Mouse (Mus musculus) liver, adult 2 months (tissue): ENCODE data around the gene Lrba. TPM values are rescaled to one million over a fixed set of nuclear protein-coding genes. Genes with fewer than 3 reads are reported as not detected.

Experiments
- DNase-seq: peaks from one replicate; pipeline ENCODE4 v3.0.0-alpha.2; 2011; ENCODE audit warnings: low read depth, low spot score; ENCODE audit errors: extremely low read depth
- H3K27ac ChIP-seq: fragments of 200-500 bp; replicated peaks from 2 replicates; pipeline ENCODE4 v1.5.1; 2012; ENCODE audit warnings: low read depth, mild to moderate bottlenecking, control low read depth, inconsistent platforms, low read length; ENCODE audit not compliant: insufficient read depth
- H3K27me3 ChIP-seq: fragments of 200-500 bp; 2 replicates; pipeline ENCODE4 v1.6.1; 2012; ENCODE audit warnings: mild to moderate bottlenecking, moderate library complexity, low read length, inconsistent platforms; ENCODE audit not compliant: control insufficient read depth, insufficient read depth
- H3K36me3 ChIP-seq: fragments of 200-500 bp; 2 replicates; pipeline ENCODE4 v1.6.1; 2012; ENCODE audit warnings: low read length, inconsistent platforms; ENCODE audit not compliant: control insufficient read depth, insufficient read depth
- H3K4me1 ChIP-seq: fragments of 200-500 bp; 2 replicates; pipeline ENCODE4 v1.6.1; 2011; ENCODE audit warnings: low read length; ENCODE audit not compliant: control insufficient read depth, insufficient read depth
- H3K4me3 ChIP-seq: fragments of 200-500 bp; 2 replicates; pipeline ENCODE4 v1.5.1; 2011; ENCODE audit warnings: low read depth, mild to moderate bottlenecking, control low read depth, low read length, moderate library complexity; ENCODE audit not compliant: insufficient read depth
- H3K79me2 ChIP-seq: fragments of 200-500 bp; 2 replicates; pipeline ENCODE4 v1.6.1; 2012; ENCODE audit warnings: inconsistent platforms, mild to moderate bottlenecking, low read length, moderate library complexity; ENCODE audit not compliant: control insufficient read depth, insufficient read depth
- H3K9ac ChIP-seq: fragments of 200-500 bp; 2 replicates; pipeline ENCODE4 v1.6.1; 2012; ENCODE audit warnings: low read depth, mild to moderate bottlenecking, control low read depth, inconsistent platforms, low read length
- CTCF ChIP-seq: fragments of 200-500 bp; IDR thresholded peaks from 2 replicates; pipeline ENCODE4 v1.5.1; 2011; ENCODE audit warnings: low read depth, low read length, control low read depth
- POLR2A ChIP-seq: fragments of 200-500 bp; IDR thresholded peaks from 2 replicates; pipeline ENCODE4 v1.6.1; 2011; ENCODE audit warnings: low read length, control low read depth; ENCODE audit not compliant: insufficient read depth; ENCODE audit errors: extremely low read depth
- WGBS: fragments of 180-500 bp; shearing (Covaris S2); methylation state at CpG from one replicate; pipeline ENCODE4 v1.1.7; 2018; 5-methylcytosine and 5-hydroxymethylcytosine counted together
- polyA plus RNA-seq: library from polyadenylated mRNA; depleted of rRNA; stranded (reverse); fragments of >200 nt; gene quantifications from 2 replicates; pipeline ENCODE4 v1.2.3, GENCODE M21; 2012
- total RNA-seq: library from RNA; depleted of rRNA; stranded (reverse); fragments of >200 nt; gene quantifications from 2 replicates; pipeline ENCODE4 v1.2.3, GENCODE M21; 2014

Lrba gene
- total and polyA plus RNA-seq, 2 experiments: 8.4 to 26.1 TPM

GRCm38 (mm10) chr3:86531531-86532269 is 307.2 kb downstream of the Lrba start:
- Histone ChIP-seq H3K79me2 (no peaks in the 10 kb centered on the region; the same call in 1 of the 2 replicates), H3K36me3 (no peaks in the 10 kb centered on the region; the same call in 1 of the 2 replicates), H3K27me3 (no peaks in the 10 kb centered on the region), H3K4me3 (no peak overlapping the region), H3K9ac (no peak overlapping the region), H3K4me1 (no peaks in the 10 kb centered on the region), H3K27ac (no peak overlapping the region)
- DNase-seq: no peak
- TF ChIP-seq CTCF (no peak), POLR2A (no peak)
- 89% methylated on average over 16 of the region's 16 CpGs for WGBS

- H3K4me3 ChIP-seq: no peak overlapping the region
- H3K4me1 ChIP-seq: peaks cover 9% of the 10 kb centered on the region
These were observed 312.3 kb downstream of the Lrba start for GRCm38 (mm10) chr3:86536751-86537150.

GRCm38 (mm10) chr3:86538645-86539554 is 314.4 kb downstream of the Lrba start:
- Histone ChIP-seq H3K4me3 (no peak overlapping the region), H3K79me2 (no peaks in the 10 kb centered on the region), H3K27me3 (no peaks in the 10 kb centered on the region), H3K36me3 (no peaks in the 10 kb centered on the region), H3K27ac (peak overlapping the region; percentile 81), H3K4me1 (peaks cover 9% of the 10 kb centered on the region), H3K9ac (peak overlapping the region; percentile 18; the same call in 1 of the 2 replicates)
- TF ChIP-seq POLR2A: no peak
- peak; percentile 50 for TF ChIP-seq CTCF
- 24% methylated on average over 13 of the region's 13 CpGs for WGBS
- DNase-seq: peak; percentile 80

More at GRCm38 (mm10) chr3:86536751-86537150, 312.3 kb downstream of the Lrba start:
- TF ChIP-seq CTCF (no peak), POLR2A (no peak)
- no peak overlapping the region for H3K27ac ChIP-seq
- H3K79me2 ChIP-seq: no peaks in the 10 kb centered on the region
- WGBS: 97% methylated on average over 1 of the region's 1 CpGs
- no peaks in the 10 kb centered on the region; the same call in 1 of the 2 replicates for H3K36me3 ChIP-seq
- no peaks in the 10 kb centered on the region for H3K27me3 ChIP-seq
- no peak overlapping the region for H3K9ac ChIP-seq
- DNase-seq: no peak

DNA sequence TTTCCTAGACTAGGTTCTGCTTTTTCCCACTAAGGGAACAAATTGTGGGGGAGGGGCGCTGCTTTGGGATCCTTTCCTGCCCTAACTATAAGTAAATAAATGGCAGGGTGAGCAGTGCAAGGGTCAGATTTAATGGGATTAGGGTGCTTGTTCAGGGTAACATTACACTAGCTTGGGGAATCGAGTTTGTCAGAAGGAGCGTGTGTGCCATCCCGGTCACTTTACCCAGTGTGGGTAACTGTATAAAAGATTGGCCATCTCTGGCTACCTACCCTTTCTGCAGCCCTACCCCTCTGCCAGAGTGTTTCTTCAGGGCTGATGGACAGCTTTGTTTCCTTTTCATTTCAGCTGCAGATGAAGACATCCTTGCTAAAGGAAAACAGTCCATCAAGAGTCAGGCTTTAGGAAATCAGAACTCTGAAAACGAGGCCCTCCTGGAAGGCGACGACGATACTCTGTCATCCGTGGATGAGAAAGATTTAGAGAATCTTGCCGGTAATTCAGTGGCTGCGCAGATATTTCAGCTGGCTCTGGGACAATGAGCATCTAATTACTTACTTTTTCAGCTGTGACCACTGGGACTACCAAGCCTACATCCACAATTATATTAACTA is 315.2 kb downstream of the Lrba start:
- no peaks in the 10 kb centered on the region for H3K36me3 ChIP-seq
- no peak overlapping the region; the same call in 1 of the 2 replicates for H3K9ac ChIP-seq
- H3K79me2 ChIP-seq: no peaks in the 10 kb centered on the region
- no peaks in the 10 kb centered on the region for H3K27me3 ChIP-seq
- H3K4me1 ChIP-seq: peaks cover 9% of the 10 kb centered on the region
- 45% methylated on average over 11 of the region's 11 CpGs for WGBS
- no peak for TF ChIP-seq POLR2A
- TF ChIP-seq CTCF: no peak
- H3K4me3 ChIP-seq: no peak overlapping the region
- DNase-seq: peak; percentile 78
- H3K27ac ChIP-seq: peak overlapping the region; percentile 56

DNA sequence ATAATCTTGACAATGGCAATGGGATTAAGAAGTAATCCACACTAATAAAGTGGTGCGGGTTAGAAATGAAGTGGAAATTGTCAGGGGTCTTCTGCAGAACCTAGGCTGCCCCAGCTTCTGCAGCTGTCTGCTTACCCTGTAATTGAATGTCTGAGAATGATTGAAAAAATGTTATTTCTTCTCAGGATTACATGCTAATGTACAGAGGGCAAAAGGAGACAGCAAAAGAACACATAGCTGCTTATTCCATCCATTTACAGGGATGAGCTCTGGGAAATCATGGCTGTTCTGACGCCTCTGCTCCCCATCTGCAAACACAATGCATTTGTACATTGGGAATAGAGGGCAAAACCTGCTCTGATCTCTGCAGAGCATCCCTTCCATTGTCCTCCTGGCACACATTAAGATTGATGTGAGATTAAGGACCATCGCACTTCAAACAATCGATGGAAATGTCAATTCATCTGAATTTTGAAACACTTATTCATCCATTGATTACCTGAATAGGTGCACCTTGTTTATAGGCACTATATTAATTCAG is 316.7 kb downstream of the Lrba start:
- H3K4me3 ChIP-seq: no peak overlapping the region
- no peak for DNase-seq
- WGBS: 82% methylated on average over 4 of the region's 4 CpGs
- H3K4me1 ChIP-seq: peaks cover 9% of the 10 kb centered on the region
- H3K79me2 ChIP-seq: no peaks in the 10 kb centered on the region
- H3K27ac ChIP-seq: no peak overlapping the region
- no peaks in the 10 kb centered on the region for H3K36me3 ChIP-seq
- TF ChIP-seq CTCF (no peak), POLR2A (no peak)
- H3K9ac ChIP-seq: no peak overlapping the region
- H3K27me3 ChIP-seq: no peaks in the 10 kb centered on the region
